Mouse (Mus musculus) intestine, embryonic 15.5 days (tissue): ENCODE results near the gene Nhsl1. TPM values are rescaled to one million over a fixed set of nuclear protein-coding genes. Genes with fewer than 3 reads are reported as not detected.
"Not testable (repeated sequence)": the region's sequence is repeated elsewhere in the genome, so short reads cannot be mapped to it uniquely, and the experiment has no call there.

Experiments
- ATAC-seq: fragments of 200-750 bp; cut with Nextera tagmentation; 2 replicates; pipeline ENCODE4 v1.8.0; 2017; ENCODE audit warnings: moderate TSS enrichment, moderate library complexity
- H3K27ac ChIP-seq: fragments of 300-500 bp; sonication (generic); 2 replicates; pipeline ENCODE4 v1.5.1; 2015; ENCODE audit warnings: mild to moderate bottlenecking, inconsistent platforms
- H3K27me3 ChIP-seq: fragments of 300-500 bp; sonication (generic); replicated peaks from 2 replicates; pipeline ENCODE4 v1.6.1; 2015; ENCODE audit warnings: inconsistent platforms
- H3K36me3 ChIP-seq: fragments of 300-500 bp; sonication (generic); 2 replicates; pipeline ENCODE4 v1.6.1; 2015; ENCODE audit warnings: inconsistent platforms
- H3K4me1 ChIP-seq: fragments of 300-500 bp; sonication (generic); replicated peaks from 2 replicates; pipeline ENCODE4 v1.6.1; 2015; ENCODE audit warnings: inconsistent platforms
- H3K4me2 ChIP-seq: fragments of 300-500 bp; sonication (generic); replicated peaks from 2 replicates; pipeline ENCODE4 v1.6.1; 2015; ENCODE audit warnings: mild to moderate bottlenecking, inconsistent platforms
- H3K4me3 ChIP-seq: fragments of 300-500 bp; sonication (generic); replicated peaks from 2 replicates; pipeline ENCODE4 v1.5.1; 2015; ENCODE audit warnings: inconsistent platforms
- H3K9ac ChIP-seq: fragments of 300-500 bp; sonication (generic); 2 replicates; pipeline ENCODE4 v1.6.1; 2015; ENCODE audit warnings: inconsistent platforms
- H3K9me3 ChIP-seq: fragments of 300-500 bp; sonication (generic); 2 replicates; pipeline ENCODE4 v1.6.1; 2016; ENCODE audit warnings: inconsistent platforms
- WGBS: fragments of 180-500 bp; shearing (Covaris S2); methylation state at CpG from one replicate; pipeline ENCODE4 v1.1.7; 2015; 5-methylcytosine and 5-hydroxymethylcytosine counted together
- polyA plus RNA-seq: library from polyadenylated mRNA; unstranded; fragments of >200 nt; fragmentation: Nextera tagmentation; extraction: Ambion mirVana; gene quantifications from 2 replicates; pipeline ENCODE4 v1.2.1, GENCODE M21; 2015

The Nhsl1 gene
- polyA plus RNA-seq, 1 experiment from 2014 or later = 10.0 TPM

GRCm38 (mm10) chr10:18532293-18532692, 213.5 kb downstream of the Nhsl1 start:
- no peak overlapping the region for H3K4me3 ChIP-seq
- no peaks in the 10 kb centered on the region for H3K9me3 ChIP-seq
- H3K4me1 ChIP-seq = no peaks in the 10 kb centered on the region
- ATAC-seq = no peak
- no peak overlapping the region for H3K9ac ChIP-seq
- 65% methylated on average over 8 of the region's 8 CpGs for WGBS
- peaks cover 9% of the 10 kb centered on the region for H3K36me3 ChIP-seq
- H3K4me2 ChIP-seq = no peak overlapping the region
- H3K27me3 ChIP-seq = no peaks in the 10 kb centered on the region
- no peak overlapping the region for H3K27ac ChIP-seq

GRCm38 (mm10) chr10:18536889-18537288, 218.1 kb downstream of the Nhsl1 start:
- H3K9me3 ChIP-seq = no peaks in the 10 kb centered on the region
- no peak overlapping the region for H3K4me3 ChIP-seq
- no peaks in the 10 kb centered on the region for H3K27me3 ChIP-seq
- ATAC-seq = no peak; the same call in 1 of the 2 replicates
- H3K4me2 ChIP-seq = no peak overlapping the region
- H3K9ac ChIP-seq = no peak overlapping the region
- H3K36me3 ChIP-seq = peaks cover 1% of the 10 kb centered on the region
- H3K4me1 ChIP-seq = no peaks in the 10 kb centered on the region
- WGBS = 89% methylated on average over 2 of the region's 2 CpGs
- H3K27ac ChIP-seq = no peak overlapping the region

DNA sequence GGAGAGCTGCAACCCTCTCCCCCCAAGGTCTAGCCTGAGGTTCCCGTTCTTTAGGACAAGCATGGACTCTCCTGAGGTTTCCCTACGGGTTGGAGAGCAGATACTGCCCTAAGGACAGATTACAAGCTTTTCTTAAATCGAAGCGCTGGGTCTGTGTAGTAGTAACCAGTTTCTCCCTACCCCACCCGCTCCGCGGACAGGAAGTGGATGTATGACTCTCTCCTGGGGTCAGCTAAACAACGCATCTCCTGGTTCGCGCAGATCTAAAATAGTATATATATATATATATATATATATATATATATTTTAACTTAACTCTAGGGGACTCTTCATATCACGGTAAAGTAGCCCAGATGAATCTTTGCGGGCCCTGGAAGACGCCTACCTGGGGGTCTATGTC, 226.5 kb downstream of the Nhsl1 start:
- no peaks in the 10 kb centered on the region for H3K27me3 ChIP-seq
- H3K4me3 ChIP-seq = peak overlapping the region; percentile 66
- H3K4me1 ChIP-seq = peaks cover 7% of the 10 kb centered on the region; the same call in 1 of the 2 replicates
- ATAC-seq = peak; percentile 12; the same call in 1 of the 2 replicates
- H3K36me3 ChIP-seq = no peaks in the 10 kb centered on the region
- H3K9me3 ChIP-seq = no peaks in the 10 kb centered on the region
- H3K4me2 ChIP-seq = peak overlapping the region; percentile 95
- 4% methylated on average over 13 of the region's 13 CpGs for WGBS
- peak overlapping the region; percentile 70 for H3K9ac ChIP-seq
- H3K27ac ChIP-seq = no peak overlapping the region

- Histone ChIP-seq H3K4me2 (peak within 1 kb of the TSS; percentile 95), H3K9ac (peak within 1 kb of the TSS; percentile 70), H3K36me3 (no peaks in the 10 kb centered on the region), H3K4me1 (peaks cover 7% of the 10 kb centered on the region; the same call in 1 of the 2 replicates), H3K9me3 (no peaks in the 10 kb centered on the region), H3K27ac (no peak within 1 kb of the TSS), H3K27me3 (no peaks in the 10 kb centered on the region), H3K4me3 (peak within 1 kb of the TSS; percentile 66)
- under 1% methylated on average over 22 of the region's 22 CpGs for WGBS
- ATAC-seq = peak; percentile 92
Observed at GRCm38 (mm10) chr10:18545813-18546235, 227.0 kb downstream of the Nhsl1 start, which contains the start of gene Hebp2. TSS of gene Hebp2 (minus strand) at chr10:18546076.

DNA sequence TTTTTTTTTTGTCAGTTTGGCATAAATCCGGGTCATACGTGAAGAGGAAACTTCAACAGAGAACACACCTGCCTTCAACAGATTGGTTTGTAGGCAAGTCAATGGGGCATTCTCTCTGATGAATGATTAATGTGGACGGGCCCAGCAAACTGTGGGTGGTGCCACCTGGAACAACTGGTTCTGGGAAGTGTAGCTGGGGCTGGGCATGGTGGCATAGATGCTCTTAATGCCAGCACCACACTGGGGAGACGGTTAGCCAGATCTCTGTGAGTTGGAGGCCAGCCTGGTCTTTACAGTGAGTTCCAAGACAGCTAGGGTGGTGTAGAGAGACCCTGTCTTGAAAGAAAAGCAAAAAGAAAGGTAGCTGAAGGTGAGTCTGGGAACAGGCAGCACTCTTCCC, 228.6 kb downstream of the Nhsl1 start:
- Histone ChIP-seq H3K4me1 (peaks cover 7% of the 10 kb centered on the region; the same call in 1 of the 2 replicates), H3K27ac (no peak overlapping the region), H3K4me2 (no peak overlapping the region), H3K4me3 (no peak overlapping the region), H3K27me3 (no peaks in the 10 kb centered on the region), H3K9ac (no peak overlapping the region), H3K36me3 (no peaks in the 10 kb centered on the region), H3K9me3 (no peaks in the 10 kb centered on the region)
- no peak for ATAC-seq
- WGBS = 79% methylated on average over 4 of the region's 4 CpGs

GRCm38 (mm10) chr10:18549321-18550216, 230.8 kb downstream of the Nhsl1 start:
- WGBS = 6% methylated on average over 35 of the region's 35 CpGs
- ATAC-seq = peak; percentile 42; the same call in 1 of the 2 replicates
- peaks cover 7% of the 10 kb centered on the region; the same call in 1 of the 2 replicates for H3K4me1 ChIP-seq
- peak overlapping the region; percentile 71 for H3K4me2 ChIP-seq
- H3K27ac ChIP-seq = no peak overlapping the region
- H3K9me3 ChIP-seq = no peaks in the 10 kb centered on the region
- H3K27me3 ChIP-seq = no peaks in the 10 kb centered on the region
- 0 out of 2 replicates have a peak overlapping the region, but pooled peaks have one; percentile 34 for H3K9ac ChIP-seq
- H3K36me3 ChIP-seq = no peaks in the 10 kb centered on the region
- H3K4me3 ChIP-seq = peak overlapping the region; percentile 29

- H3K4me2 ChIP-seq, H3K4me1 ChIP-seq, H3K27me3 ChIP-seq, ATAC-seq, H3K36me3 ChIP-seq, H3K4me3 ChIP-seq, H3K9me3 ChIP-seq, H3K9ac ChIP-seq, H3K27ac ChIP-seq: not testable (repeated sequence)
- 82% methylated on average over 9 of the region's 9 CpGs for WGBS
Observed at GRCm38 (mm10) chr10:18559076-18559475, 240.3 kb downstream of the Nhsl1 start.

GRCm38 (mm10) chr10:18561445-18561844, 242.7 kb downstream of the Nhsl1 start:
- no peak for ATAC-seq
- 49% methylated on average over 5 of the region's 5 CpGs for WGBS
- Histone ChIP-seq H3K9me3 (no peaks in the 10 kb centered on the region), H3K36me3 (no peaks in the 10 kb centered on the region), H3K27me3 (no peaks in the 10 kb centered on the region), H3K9ac (no peak overlapping the region), H3K4me1 (no peaks in the 10 kb centered on the region), H3K4me2 (no peak overlapping the region), H3K27ac (no peak overlapping the region), H3K4me3 (no peak overlapping the region)

DNA sequence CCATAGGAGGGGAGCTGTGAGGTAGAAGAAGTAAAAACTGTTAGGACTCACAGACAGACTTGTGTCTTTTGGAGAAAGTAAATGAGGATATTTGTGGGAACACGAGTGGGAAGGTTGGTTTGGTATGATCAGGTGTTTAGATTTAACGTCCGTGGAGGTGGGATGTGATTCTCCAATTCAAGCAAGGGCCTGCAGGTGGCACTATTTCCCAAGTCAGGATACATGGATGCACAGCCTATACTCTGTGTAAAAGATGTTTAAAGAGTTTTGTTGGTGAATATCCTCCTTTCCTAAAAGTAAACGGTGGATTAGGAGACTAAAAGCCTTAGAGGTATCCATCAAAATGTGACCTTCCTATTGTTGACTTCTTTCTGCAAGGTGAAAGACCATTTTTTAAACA, 244.2 kb downstream of the Nhsl1 start:
- Histone ChIP-seq H3K36me3 (no peaks in the 10 kb centered on the region), H3K9me3 (no peaks in the 10 kb centered on the region), H3K4me2 (no peak overlapping the region), H3K4me1 (no peaks in the 10 kb centered on the region), H3K27me3 (no peaks in the 10 kb centered on the region), H3K27ac (no peak overlapping the region), H3K4me3 (no peak overlapping the region), H3K9ac (no peak overlapping the region)
- no peak for ATAC-seq
- WGBS = 4% methylated on average over 4 of the region's 4 CpGs

- no peaks in the 10 kb centered on the region for H3K36me3 ChIP-seq
- no peak for ATAC-seq
- no peaks in the 10 kb centered on the region for H3K27me3 ChIP-seq
- H3K4me3 ChIP-seq = no peak overlapping the region
- H3K4me2 ChIP-seq = no peak overlapping the region
- no peak overlapping the region for H3K9ac ChIP-seq
- H3K27ac ChIP-seq = no peak overlapping the region
- H3K4me1 ChIP-seq = no peaks in the 10 kb centered on the region
- no peaks in the 10 kb centered on the region for H3K9me3 ChIP-seq
- WGBS = 44% methylated on average over 2 of the region's 2 CpGs
Observed at GRCm38 (mm10) chr10:18572581-18572980, 253.8 kb downstream of the Nhsl1 start.
